Mouse (Mus musculus): ENCODE measurements around the gene Psmd12.

Psmd12 gene

DNA sequence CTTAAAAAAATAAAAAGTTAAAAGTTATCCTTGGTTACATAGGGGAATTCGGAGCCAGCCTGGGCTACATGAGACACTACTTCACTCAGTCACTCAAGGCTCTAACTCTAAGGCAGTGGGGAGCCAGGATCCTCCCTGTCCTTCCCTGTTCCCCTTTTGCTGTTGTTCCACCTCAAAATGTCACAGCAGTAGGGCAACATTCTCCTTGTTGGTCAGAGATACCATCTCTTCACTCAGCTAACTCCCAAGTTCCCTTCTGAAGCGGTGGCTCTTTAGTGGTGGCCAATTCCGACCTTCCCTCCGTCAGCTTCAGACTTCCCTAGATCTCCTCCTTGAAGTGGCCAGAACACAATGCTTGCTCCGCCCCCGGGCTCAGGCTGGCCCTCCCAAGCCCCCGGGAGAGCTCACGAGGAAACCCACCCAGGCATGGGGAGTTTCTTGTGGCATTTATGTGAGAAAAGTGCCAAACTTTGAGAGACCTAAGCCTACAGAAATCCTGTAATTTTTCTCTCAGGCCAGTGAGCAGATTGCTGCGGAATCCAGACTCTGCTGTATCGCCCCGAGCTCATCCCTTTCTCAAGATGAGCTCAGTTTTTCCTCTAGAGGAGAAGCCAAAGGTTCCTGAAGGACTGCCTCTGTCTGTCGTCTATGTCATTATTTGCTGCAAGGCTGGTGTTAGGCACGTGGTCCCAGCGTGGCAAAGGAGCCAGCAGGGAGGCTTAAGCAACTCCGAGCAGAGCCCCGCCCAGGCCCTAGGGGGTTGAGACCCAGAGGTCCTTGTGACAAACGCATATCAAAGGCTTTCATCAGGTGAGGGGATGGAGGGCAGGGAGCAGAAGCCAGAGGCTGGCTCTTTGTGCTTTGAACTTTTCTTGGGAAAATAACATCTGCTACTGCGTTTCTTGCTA is 31.3 kb downstream of the Psmd12 start:
- peak; percentile 39 for DNase-seq (ENCODE audit: low spot score)

- peak; percentile 65 for DNase-seq (ENCODE audit: low spot score)
Measured at GRCm38 (mm10) chr11:107511954-107512353, 32.7 kb downstream of the Psmd12 start.

GRCm38 (mm10) chr11:107513047-107513446 is 33.8 kb downstream of the Psmd12 start:
- no peak for DNase-seq (ENCODE audit: low spot score)

DNA sequence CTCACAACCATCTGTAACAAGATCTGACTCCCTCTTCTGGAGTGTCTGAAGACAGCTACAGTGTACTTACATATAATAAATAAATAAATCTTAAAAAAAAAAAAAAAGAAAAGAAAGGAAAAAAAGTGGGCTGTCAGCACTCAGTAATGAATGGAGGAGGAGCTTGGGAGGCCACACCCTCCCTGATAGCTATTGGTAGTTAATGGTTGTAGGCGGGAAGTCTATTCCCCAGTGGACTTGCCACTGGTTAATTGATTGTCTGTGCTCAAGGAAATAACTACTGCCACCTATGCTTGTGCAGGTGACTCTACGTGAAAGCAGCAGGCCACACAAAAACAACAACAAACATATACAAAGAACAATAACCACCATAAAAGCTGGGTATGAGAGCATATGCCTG is 37.1 kb downstream of the Psmd12 start:
- no peak for DNase-seq (ENCODE audit: low spot score)

DNA sequence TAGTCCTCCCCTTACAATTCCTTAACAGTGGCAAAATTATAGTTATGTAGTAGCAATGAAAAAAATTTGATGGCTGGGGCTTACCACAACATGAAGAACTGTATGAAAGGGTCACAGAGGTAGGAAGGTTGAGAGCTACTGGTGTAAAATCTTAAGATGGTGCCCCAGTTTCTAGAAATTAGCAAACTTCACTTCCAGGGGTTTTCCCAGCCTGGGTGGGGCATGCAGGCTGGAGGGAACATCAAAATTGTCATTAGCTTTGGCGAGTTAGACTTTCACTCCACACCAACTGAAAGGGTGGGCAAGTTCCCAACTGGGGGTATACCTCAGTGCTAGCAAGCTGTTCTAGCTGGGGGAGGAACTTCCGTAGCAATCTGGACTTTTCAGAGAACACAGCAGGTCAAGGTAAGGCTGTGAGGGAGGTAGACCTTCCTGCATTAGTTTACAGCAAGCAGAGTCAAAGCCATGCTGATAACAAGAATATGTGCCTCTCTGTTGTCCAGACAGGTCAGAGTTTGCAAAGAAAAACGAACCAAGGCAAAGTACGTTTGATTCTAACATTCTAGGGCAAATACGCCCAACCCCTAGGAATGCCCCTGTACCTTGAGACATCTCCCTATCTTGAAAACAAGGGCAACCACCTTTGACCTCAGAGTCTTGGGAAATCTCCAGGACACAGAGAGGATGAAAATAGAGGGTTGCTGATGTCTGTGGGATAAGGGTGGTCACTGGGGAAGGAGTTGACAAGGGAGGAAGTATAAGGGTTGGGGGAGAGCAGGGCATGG is 39.6 kb downstream of the Psmd12 start:
- no peak for DNase-seq (ENCODE audit: low spot score)

- no peak for DNase-seq (ENCODE audit: low spot score)
Measured at GRCm38 (mm10) chr11:107521153-107521552, 41.9 kb downstream of the Psmd12 start.

DNA sequence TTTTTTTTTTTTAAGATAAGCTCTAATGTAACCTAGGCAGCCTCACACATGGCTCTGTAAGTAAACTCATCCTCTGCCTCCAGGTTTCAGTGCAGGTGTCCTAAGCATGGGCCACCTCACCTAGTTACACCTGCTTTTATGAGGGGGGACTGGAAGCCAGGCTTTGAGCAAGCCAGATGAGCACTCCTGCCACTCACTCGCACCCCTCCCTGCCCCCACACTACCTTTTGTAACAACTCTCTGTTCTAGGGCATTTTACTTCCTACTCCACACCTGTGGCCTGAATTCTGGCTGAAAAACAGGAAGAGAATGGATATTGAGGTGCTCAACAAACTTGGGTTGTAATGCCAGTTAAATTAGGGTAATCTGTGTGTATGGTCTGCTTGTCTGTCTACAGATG is 45.7 kb downstream of the Psmd12 start:
- no peak for DNase-seq (ENCODE audit: low spot score)

DNA sequence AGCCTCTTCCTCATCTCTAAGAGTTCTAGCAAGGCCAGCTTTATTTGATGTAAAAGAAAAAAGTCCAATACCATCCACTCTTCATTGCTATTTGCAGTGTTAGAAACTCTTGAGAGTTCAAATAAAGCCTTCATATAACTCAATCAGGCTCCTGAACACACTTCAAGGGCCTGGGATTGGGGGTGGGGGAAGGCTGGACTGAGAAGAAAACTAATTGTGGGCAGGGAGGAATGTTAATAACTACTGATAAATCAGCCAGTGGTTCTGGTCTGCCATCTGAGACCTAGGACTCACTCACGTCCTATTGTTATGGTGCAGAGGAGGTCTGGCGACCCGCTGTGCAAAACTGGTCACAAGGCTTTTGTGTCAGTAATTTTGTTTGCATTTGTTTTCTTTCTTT is 48.3 kb downstream of the Psmd12 start:
- no peak for DNase-seq (ENCODE audit: low spot score)

DNA sequence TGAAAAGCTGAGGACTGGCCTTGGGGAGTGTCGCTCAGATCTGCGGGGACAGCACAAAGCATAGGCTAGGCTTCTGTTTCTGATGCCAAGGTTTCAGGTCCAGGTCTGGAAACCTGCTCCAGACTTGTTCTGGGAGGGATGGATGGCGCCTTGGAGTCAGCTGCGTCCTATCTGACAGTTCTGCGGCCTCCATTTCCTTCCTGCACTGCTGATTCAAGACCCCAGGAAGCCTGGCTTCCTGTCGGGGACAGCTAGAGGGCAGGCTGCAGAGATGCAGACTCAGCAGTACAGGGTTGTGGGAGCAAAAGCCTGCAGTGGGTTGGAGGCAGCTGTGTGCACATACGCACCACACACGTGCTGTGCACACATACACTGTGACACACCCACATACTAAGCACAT is 50.0 kb downstream of the Psmd12 start:
- no peak for DNase-seq (ENCODE audit: low spot score)

DNA sequence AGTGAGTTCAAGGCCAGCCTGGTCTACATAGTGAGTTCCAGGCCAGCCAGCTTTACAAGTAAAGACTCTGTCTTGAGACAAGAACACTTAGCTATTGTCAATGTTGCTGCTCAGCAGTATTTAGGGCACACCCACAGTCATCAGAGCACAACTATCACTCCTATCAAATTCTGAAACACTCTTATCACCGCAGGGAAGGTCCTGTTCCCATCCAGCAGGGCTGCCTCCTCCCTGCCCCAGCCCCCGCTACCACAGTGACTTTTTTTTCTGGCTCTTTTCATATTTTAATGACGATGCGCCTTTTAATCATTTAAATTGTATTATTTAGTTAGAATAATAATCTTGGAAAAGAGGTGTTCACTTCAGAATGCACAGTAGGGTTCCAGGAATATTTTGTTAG is 52.2 kb downstream of the Psmd12 start:
- DNase-seq (ENCODE audit: low spot score), result no peak

GRCm38 (mm10) chr11:107532271-107532670 is 53.0 kb downstream of the Psmd12 start:
- DNase-seq (ENCODE audit: low spot score), result no peak

- DNase-seq (ENCODE audit: low spot score), result no peak
Measured at GRCm38 (mm10) chr11:107538994-107539393, 59.7 kb downstream of the Psmd12 start.

DNA sequence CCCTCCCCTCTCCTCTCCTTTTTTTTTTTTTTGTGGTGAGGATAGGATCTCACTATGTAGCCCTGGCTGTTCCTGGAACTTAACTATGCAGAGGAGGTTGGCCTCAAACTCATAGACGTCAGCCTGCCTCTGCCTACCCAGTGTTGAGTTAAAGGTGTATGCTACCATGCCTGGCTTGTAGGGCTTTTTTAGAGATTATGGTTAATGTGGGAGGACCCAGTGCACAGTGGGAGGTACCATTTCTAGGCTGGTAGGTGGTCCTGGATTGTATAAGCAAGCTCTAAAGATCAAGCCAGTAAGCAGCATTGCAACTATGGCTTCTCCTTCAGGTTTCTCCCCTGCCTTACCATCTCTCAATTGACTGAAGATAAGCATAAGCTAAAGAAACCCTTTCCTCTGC is 61.1 kb downstream of the Psmd12 start:
- DNase-seq (ENCODE audit: low spot score), result no peak

DNA sequence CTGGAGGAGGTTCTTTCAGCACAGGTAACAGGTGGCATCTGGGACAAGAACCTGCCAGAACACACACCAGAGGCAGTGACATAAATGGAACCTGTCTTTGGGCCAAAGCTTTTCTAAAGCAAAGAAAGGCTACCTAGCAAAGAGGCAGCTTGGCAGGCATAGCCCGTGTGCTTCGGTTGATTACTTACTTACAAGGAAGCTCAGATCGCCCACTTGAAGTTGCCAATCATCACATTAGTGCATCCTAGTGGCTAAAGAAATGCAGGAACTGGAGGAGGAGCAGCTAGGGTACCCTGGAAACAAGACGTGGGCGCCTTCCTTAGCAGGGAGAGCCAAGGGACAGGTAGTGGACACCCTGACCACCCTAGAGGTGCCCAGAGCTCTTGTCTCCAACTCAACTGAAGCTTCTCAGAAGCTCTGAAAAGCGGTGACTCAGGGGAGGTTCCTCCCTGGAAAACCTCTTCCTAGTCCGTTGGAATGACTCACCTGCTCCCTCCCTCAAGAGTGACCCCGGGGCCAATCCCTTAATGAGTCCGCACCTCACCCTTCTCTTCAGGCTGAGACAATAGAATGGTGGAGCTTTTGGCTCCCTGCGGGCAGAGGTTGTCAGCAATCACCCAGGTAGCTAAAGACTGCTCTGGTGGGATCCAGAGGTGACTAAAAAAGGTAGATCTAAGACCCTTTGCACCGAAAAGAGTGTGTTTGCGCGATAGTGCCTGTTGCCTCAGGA is 66.6 kb downstream of the Psmd12 start:
- DNase-seq (ENCODE audit: low spot score), result no peak

GRCm38 (mm10) chr11:107546667-107547301 is 67.5 kb downstream of the Psmd12 start:
- DNase-seq (ENCODE audit: low spot score), result peak; percentile 21

DNA sequence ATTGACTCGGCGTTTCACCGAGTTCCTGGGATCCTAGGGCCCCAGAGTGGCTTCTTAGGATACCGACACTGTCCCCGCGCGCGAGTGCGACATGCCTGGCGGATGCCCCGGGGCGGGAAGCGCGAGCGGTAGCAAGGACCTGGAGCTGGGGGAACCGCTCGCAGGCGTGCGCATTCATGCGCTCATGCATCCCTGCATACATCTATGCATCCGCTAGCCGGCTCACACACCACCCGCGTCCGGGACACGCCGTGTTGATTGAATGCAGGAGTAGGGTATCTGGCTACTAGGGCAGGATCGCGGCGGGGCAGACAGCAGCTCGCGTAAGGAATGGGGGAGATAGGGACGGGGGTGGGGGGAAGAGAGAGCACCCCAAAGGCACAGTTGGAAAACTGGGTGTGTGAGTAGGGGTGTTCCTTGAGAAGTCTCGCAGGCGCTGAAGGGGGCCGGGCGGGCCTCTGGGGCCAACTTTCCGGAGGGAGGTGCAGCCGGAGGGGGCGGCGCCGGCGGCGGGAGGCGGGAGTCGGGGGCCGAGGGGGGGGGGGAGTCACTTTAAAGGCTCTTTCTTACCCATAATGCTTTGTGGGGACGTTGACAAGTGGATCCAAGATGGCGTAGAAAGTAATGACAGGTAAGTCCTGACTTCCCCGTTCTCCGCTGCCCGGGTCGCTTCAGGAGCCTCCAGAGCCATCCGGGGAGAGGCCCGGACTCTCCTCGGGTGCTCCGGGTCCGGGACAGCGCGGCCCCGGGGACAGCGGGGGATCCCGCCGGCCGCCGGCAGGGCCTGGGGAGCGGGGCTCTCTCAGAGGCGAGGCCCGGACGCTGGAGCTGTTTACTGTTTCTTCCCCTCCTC is 68.3 kb downstream of the Psmd12 start, which contains the start of gene Helz:
Gene Helz (plus strand): TSS at position 580 of the 853 bp plus-strand sequence.
- DNase-seq (ENCODE audit: low spot score), result peak; percentile 56

DNA sequence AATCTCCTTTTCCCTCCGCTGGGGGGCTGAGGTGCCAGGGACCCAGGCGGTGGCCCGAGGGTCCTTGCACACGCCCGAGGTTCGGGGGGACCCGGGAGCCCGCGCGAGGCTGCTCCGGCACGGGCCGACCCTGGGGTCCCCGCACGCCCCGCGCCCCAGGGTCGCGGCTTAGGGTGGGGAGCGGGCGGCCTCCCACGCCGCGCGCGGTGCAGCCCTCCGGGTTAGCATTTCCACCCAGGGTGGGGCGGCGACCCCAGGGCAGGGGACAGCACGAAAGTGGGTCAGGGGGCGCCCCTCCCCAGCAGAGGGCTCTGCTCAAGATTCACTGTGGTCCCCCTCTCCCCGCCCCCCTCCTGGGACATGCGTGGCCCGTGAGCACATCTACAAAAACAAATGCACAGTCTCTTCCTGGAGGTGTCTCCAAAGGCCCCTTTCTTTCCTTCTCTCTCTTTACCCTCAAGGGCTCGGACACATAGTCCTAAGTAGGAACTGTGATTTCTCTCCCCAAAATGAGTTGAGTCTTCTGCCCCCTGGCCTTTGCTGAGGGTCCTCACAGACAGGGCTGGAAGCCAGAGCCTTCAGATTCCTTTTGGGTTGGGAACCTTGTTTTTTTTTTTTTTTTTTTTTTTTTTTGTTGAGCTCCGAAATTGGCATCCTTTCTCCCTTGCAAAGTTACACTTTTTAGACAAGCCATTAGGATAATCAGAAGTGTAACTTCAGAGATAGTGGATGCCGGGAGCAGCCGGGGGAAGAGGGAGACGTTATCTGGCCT is 69.1 kb downstream of the Psmd12 start:
- DNase-seq (ENCODE audit: low spot score), result peak; percentile 9
